Mouse (Mus musculus) brain, embryonic 14.5 days (tissue): ENCODE data around the gene Gstt3.

ENCODE experiments used
- CTCF ChIP-seq: fragments of 200-500 bp; IDR thresholded peaks from 2 replicates; pipeline ENCODE4 v1.5.1; 2012; ENCODE audit warnings: inconsistent platforms, mild to moderate bottlenecking, moderate library complexity, borderline replicate concordance; ENCODE audit not compliant: insufficient read depth, insufficient read length; ENCODE audit errors: extremely low read depth
- POLR2A ChIP-seq: fragments of 200-500 bp; IDR thresholded peaks from 2 replicates; pipeline ENCODE4 v1.6.1; 2012; ENCODE audit warnings: mild to moderate bottlenecking, inconsistent platforms, borderline replicate concordance; ENCODE audit not compliant: poor library complexity, insufficient read depth, insufficient read length, severe bottlenecking; ENCODE audit errors: extremely low read depth

GRCm38 (mm10) chr10:75797619-75798175, 16.5 kb upstream of the Gstt3 start:
- TF ChIP-seq CTCF (no peak), POLR2A (no peak)
